Mouse (Mus musculus) forebrain, embryonic 12.5 days (tissue): ENCODE results near the gene Rnpepl1. TPM values are rescaled to one million over a fixed set of nuclear protein-coding genes. Genes with fewer than 3 reads are reported as not detected.

ENCODE experiments used
- ATAC-seq: fragments of 200-750 bp; cut with Nextera tagmentation; 2 replicates; pipeline ENCODE4 v1.8.0; 2017; ENCODE audit warnings: moderate TSS enrichment; ENCODE audit not compliant: low FRiP score
- H3K27ac ChIP-seq: fragments of 300-500 bp; sonication (generic); 2 replicates; pipeline ENCODE4 v1.5.1; 2016; ENCODE audit warnings: mild to moderate bottlenecking
- H3K27me3 ChIP-seq: fragments of 300-500 bp; sonication (generic); 2 replicates; pipeline ENCODE4 v1.6.1; 2016; ENCODE audit warnings: mild to moderate bottlenecking
- H3K36me3 ChIP-seq: fragments of 300-500 bp; sonication (generic); replicated peaks from 2 replicates; pipeline ENCODE4 v1.6.1; 2016; ENCODE audit warnings: mild to moderate bottlenecking
- H3K4me1 ChIP-seq: fragments of 300-500 bp; sonication (generic); 2 replicates; pipeline ENCODE4 v1.6.1; 2016
- H3K4me2 ChIP-seq: fragments of 300-500 bp; sonication (generic); 2 replicates; pipeline ENCODE4 v1.6.1; 2016; ENCODE audit warnings: mild to moderate bottlenecking, moderate library complexity
- H3K4me3 ChIP-seq: fragments of 300-500 bp; sonication (generic); replicated peaks from 2 replicates; pipeline ENCODE4 v1.5.1; 2016; ENCODE audit warnings: mild to moderate bottlenecking
- H3K9ac ChIP-seq: fragments of 300-500 bp; sonication (generic); 2 replicates; pipeline ENCODE4 v1.6.1; 2016; ENCODE audit warnings: mild to moderate bottlenecking
- H3K9me3 ChIP-seq: fragments of 300-500 bp; sonication (generic); 2 replicates; pipeline ENCODE4 v1.6.1; 2016
- WGBS: fragments of 180-500 bp; shearing (Covaris S2); methylation state at CpG from one replicate; pipeline ENCODE4 v1.1.7; 2016; 5-methylcytosine and 5-hydroxymethylcytosine counted together
- polyA plus RNA-seq: library from polyadenylated mRNA; unstranded; fragments of >200 nt; fragmentation: Nextera tagmentation; extraction: Ambion mirVana; gene quantifications from 2 replicates; pipeline ENCODE4 v1.2.1, GENCODE M21; 2016

Rnpepl1 gene
- 26.2 and 34.6 TPM in 2 replicates for polyA plus RNA-seq

DNA sequence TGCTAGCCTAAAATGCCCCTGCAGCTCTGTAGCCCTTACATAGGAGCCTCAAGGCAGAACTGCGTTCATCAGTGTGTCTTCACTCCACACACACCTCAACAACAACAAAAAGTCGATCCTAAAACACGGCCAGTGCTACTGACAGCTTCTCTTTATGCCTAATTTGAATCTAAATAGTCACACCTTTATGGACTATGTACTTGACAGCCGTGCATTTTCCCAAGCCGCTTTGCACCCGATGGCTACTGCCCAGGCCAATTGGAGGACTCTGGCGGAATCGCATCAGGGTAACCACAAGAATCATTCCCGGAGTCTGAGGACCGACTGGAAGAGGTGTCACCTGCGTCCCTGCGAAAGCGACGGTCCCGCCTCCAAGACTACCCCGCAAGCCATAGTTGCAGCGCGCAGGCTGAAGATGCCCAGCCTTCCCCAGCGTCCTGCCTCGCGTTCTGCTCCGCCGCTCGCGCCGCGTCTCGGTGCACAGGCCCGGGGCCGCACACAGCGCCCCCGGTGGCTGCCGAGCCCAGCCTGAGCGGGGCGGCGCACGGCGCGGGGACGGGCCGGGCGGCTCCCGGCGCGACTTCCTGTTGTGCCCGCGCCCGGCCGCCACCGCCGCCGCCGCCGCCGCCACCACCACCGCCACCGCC lies at the start of gene Rnpepl1:
Gene Rnpepl1, plus strand, starts transcription at position 545 of the 647 bp plus-strand sequence.
- Histone ChIP-seq H3K9me3 (no peaks in the 10 kb centered on the region), H3K4me1 (peaks cover 47% of the 10 kb centered on the region), H3K9ac (peak within 1 kb of the TSS; percentile 95), H3K27me3 (peaks cover 10% of the 10 kb centered on the region), H3K36me3 (peaks cover 17% of the 10 kb centered on the region), H3K4me3 (peak within 1 kb of the TSS; percentile 87), H3K27ac (peak within 1 kb of the TSS; percentile 91), H3K4me2 (peak within 1 kb of the TSS; percentile 96)
- peak; percentile 78 for ATAC-seq
- WGBS = under 1% methylated on average over 28 of the region's 57 CpGs

DNA sequence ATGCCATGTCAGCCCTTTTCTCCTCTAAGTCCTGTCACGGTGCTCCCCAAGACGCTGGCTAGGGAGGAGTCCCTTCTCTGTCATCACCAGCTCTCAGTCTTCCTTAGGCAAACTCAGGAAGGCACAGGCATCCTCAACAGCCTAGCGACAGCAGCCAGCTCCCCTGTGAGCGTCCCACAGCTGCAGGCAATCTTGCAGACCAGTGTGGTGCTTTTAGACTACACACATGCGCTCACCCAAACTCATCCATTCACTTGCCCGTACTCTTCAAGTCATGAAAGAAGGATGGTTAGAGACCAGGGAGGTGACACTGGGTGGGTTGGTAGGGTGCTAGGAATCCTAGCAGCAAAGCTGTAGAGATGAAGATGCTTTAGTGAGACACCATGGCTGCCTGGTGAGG lies 49.1 kb upstream of the Rnpepl1 start:
- 74% methylated on average over 6 of the region's 6 CpGs for WGBS
- Histone ChIP-seq H3K9ac (no peak overlapping the region), H3K4me3 (no peak overlapping the region), H3K27ac (0 out of 2 replicates have a peak overlapping the region, but pooled peaks have one; percentile 43), H3K36me3 (peaks cover 44% of the 10 kb centered on the region), H3K27me3 (no peaks in the 10 kb centered on the region), H3K9me3 (no peaks in the 10 kb centered on the region), H3K4me2 (no peak overlapping the region), H3K4me1 (peaks cover 13% of the 10 kb centered on the region)
- no peak; the same call in 1 of the 2 replicates for ATAC-seq

DNA sequence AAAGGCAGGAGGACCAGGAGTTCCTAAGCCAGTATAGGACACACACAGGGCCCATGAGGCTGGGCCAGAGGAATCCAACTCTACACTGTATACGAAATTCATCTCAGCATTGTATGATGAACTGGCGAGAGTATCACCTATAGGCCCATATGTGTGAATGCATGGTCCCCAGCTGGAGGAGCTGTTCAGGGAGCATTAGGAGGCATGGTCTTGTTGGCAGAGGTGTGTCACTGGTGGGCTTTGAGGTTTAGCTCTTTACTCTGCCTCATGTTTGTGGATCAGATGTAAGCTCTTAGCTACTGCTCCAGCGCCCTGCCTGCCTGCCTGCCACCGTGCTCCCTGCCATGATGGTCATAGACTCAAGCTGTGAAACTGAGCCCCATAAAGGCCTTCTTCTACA lies 47.3 kb upstream of the Rnpepl1 start:
- peaks cover 14% of the 10 kb centered on the region for H3K4me1 ChIP-seq
- WGBS = 86% methylated on average over 4 of the region's 4 CpGs
- H3K27ac ChIP-seq = no peak overlapping the region
- no peak overlapping the region for H3K4me2 ChIP-seq
- H3K4me3 ChIP-seq = no peak overlapping the region
- no peak for ATAC-seq
- no peaks in the 10 kb centered on the region for H3K9me3 ChIP-seq
- no peaks in the 10 kb centered on the region for H3K27me3 ChIP-seq
- H3K9ac ChIP-seq = no peak overlapping the region
- peaks cover 26% of the 10 kb centered on the region for H3K36me3 ChIP-seq

DNA sequence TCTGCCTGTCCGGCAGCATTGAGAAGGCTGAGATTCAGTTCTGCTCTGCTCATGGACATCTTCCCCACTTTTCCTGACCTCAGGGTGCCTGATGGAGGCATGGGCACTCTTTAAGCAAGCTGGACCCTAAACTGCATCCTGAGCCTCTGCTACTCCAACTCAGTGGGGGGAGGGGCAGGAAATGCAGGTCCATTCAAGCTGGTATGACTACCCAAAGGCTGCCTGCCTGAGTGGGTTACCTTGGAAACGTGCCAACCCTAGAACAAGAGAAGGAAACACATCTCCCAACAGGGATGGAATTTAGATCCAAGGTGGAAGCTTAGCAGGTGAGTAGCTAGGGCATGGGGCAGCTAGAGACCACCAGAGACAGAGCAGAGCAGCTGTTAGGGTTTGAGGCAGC lies 44.4 kb upstream of the Rnpepl1 start:
- Histone ChIP-seq H3K4me3 (no peak overlapping the region), H3K27me3 (no peaks in the 10 kb centered on the region), H3K4me2 (no peak overlapping the region), H3K9ac (no peak overlapping the region), H3K27ac (no peak overlapping the region), H3K36me3 (no peaks in the 10 kb centered on the region), H3K4me1 (peaks cover 11% of the 10 kb centered on the region), H3K9me3 (no peaks in the 10 kb centered on the region)
- WGBS = 75% methylated on average over 2 of the region's 2 CpGs
- no peak for ATAC-seq

GRCm38 (mm10) chr1:92869985-92870384 lies 40.6 kb upstream of the Rnpepl1 start:
- H3K4me2 ChIP-seq = no peak overlapping the region
- no peak overlapping the region for H3K9ac ChIP-seq
- H3K36me3 ChIP-seq = no peaks in the 10 kb centered on the region
- no peaks in the 10 kb centered on the region for H3K9me3 ChIP-seq
- H3K4me3 ChIP-seq = no peak overlapping the region
- H3K4me1 ChIP-seq = peaks cover 11% of the 10 kb centered on the region
- no peak overlapping the region for H3K27ac ChIP-seq
- H3K27me3 ChIP-seq = 0 out of 2 replicates have a peak, but pooled peaks cover 3% of the 10 kb centered on the region
- no peak for ATAC-seq
- WGBS = 90% methylated on average over 2 of the region's 2 CpGs

GRCm38 (mm10) chr1:92872666-92873065 lies 37.9 kb upstream of the Rnpepl1 start:
- 88% methylated on average over 7 of the region's 7 CpGs for whole genome bisulfite sequencing
- no peak for ATAC-seq
- Histone ChIP-seq H3K4me3 (no peak overlapping the region), H3K9ac (no peak overlapping the region), H3K4me2 (no peak overlapping the region), H3K4me1 (no peaks in the 10 kb centered on the region), H3K9me3 (no peaks in the 10 kb centered on the region), H3K36me3 (no peaks in the 10 kb centered on the region), H3K27me3 (0 out of 2 replicates have a peak, but pooled peaks cover 3% of the 10 kb centered on the region), H3K27ac (no peak overlapping the region)

- no peaks in the 10 kb centered on the region for H3K4me1 ChIP-seq
- no peaks in the 10 kb centered on the region for H3K9me3 ChIP-seq
- 0 out of 2 replicates have a peak, but pooled peaks cover 3% of the 10 kb centered on the region for H3K27me3 ChIP-seq
- no peak overlapping the region for H3K4me3 ChIP-seq
- H3K27ac ChIP-seq = no peak overlapping the region
- H3K9ac ChIP-seq = no peak overlapping the region
- ATAC-seq = no peak
- H3K36me3 ChIP-seq = no peaks in the 10 kb centered on the region
- no peak overlapping the region for H3K4me2 ChIP-seq
- WGBS = 58% methylated on average over 3 of the region's 3 CpGs
Observed at GRCm38 (mm10) chr1:92874011-92874410, 36.6 kb upstream of the Rnpepl1 start.

DNA sequence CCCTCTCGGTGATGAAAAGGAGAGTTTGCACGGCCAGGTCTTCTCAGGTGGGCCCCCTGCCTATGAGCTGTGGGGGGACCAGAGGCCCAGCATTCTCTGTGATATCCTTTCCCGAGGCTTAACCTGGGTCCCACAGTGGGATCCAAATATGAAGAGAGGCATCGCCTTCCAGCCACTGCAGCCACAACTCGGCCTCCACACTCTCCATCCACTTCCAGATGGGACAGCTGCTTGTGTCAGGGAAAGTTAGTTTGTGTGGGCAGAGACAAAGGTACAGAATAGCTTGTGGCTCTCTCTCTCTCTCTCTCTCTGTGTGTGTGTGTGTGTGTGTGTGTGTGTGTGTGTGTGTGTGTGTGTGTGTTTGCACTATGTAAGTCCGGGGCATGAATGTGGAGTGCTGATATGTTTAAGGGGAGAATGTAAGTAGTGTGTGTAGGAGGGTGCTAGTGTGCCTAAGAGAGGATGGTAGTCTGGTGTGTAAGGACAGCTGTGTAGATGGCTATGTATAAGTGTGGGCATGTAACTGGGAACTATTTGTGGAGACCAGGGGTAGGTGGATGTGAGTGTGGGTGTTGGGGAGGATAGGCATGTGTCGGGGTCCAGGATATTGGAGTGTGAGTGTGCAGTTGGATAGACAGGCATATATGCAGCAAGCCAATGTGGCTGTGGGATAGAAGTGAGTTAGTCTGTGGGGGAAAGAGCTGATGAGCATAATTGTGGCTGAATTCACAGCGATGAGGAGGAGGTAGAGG lies 35.0 kb upstream of the Rnpepl1 start:
- H3K9ac ChIP-seq = no peak overlapping the region
- H3K27ac ChIP-seq = no peak overlapping the region
- ATAC-seq = no peak
- 80% methylated on average over 8 of the region's 8 CpGs for WGBS
- H3K4me3 ChIP-seq = no peak overlapping the region
- H3K9me3 ChIP-seq = no peaks in the 10 kb centered on the region
- H3K4me1 ChIP-seq = no peaks in the 10 kb centered on the region
- no peaks in the 10 kb centered on the region for H3K36me3 ChIP-seq
- H3K27me3 ChIP-seq = 0 out of 2 replicates have a peak, but pooled peaks cover 3% of the 10 kb centered on the region
- no peak overlapping the region for H3K4me2 ChIP-seq

- Histone ChIP-seq H3K9ac (no peak overlapping the region), H3K4me1 (no peaks in the 10 kb centered on the region), H3K27me3 (no peaks in the 10 kb centered on the region), H3K4me2 (no peak overlapping the region), H3K4me3 (no peak overlapping the region), H3K9me3 (no peaks in the 10 kb centered on the region), H3K27ac (no peak overlapping the region), H3K36me3 (no peaks in the 10 kb centered on the region)
- WGBS = 65% methylated on average over 12 of the region's 12 CpGs
- no peak for ATAC-seq
Observed at GRCm38 (mm10) chr1:92877431-92877978, 33.1 kb upstream of the Rnpepl1 start.

- no peaks in the 10 kb centered on the region for H3K4me1 ChIP-seq
- no peak overlapping the region for H3K4me2 ChIP-seq
- no peak for ATAC-seq
- H3K27ac ChIP-seq = no peak overlapping the region
- H3K9me3 ChIP-seq = no peaks in the 10 kb centered on the region
- 92% methylated on average over 13 of the region's 13 CpGs for WGBS
- H3K36me3 ChIP-seq = no peaks in the 10 kb centered on the region
- no peaks in the 10 kb centered on the region for H3K27me3 ChIP-seq
- H3K9ac ChIP-seq = no peak overlapping the region
- no peak overlapping the region for H3K4me3 ChIP-seq
Observed at GRCm38 (mm10) chr1:92878066-92878741, 32.4 kb upstream of the Rnpepl1 start.

DNA sequence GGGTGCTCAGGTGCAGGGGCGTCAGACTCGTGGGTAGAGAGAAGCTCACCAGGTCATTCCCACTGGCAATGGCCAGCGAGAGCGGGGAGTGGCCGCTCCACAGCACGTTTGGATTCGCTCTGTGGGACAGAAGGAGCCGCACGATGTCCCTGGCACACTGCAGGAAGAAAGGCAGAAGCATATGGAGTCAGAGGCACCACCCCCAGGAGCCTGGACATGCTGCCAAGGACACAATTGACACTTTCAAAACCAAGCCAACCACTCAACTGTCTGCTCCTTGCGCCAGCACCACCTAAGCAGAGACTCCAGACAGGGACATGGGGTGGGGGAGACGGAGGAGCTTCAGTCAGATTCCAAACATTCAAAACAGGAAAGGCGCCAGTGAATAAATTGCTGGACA lies 31.3 kb upstream of the Rnpepl1 start:
- ATAC-seq = no peak
- no peak overlapping the region for H3K9ac ChIP-seq
- 94% methylated on average over 12 of the region's 12 CpGs for WGBS

GRCm38 (mm10) chr1:92880101-92880500 lies 30.5 kb upstream of the Rnpepl1 start:
- no peaks in the 10 kb centered on the region for H3K4me1 ChIP-seq
- no peak overlapping the region for H3K27ac ChIP-seq
- 86% methylated on average over 5 of the region's 5 CpGs for WGBS

More for the DNA sequence above, 31.3 kb upstream of the Rnpepl1 start:
- Histone ChIP-seq H3K4me2 (no peak overlapping the region), H3K4me3 (no peak overlapping the region), H3K36me3 (no peaks in the 10 kb centered on the region), H3K27ac (no peak overlapping the region), H3K4me1 (no peaks in the 10 kb centered on the region), H3K27me3 (0 out of 2 replicates have a peak, but pooled peaks cover 3% of the 10 kb centered on the region), H3K9me3 (no peaks in the 10 kb centered on the region)

More at GRCm38 (mm10) chr1:92880101-92880500, 30.5 kb upstream of the Rnpepl1 start:
- no peaks in the 10 kb centered on the region for H3K36me3 ChIP-seq
- H3K4me3 ChIP-seq = no peak overlapping the region
- H3K9me3 ChIP-seq = no peaks in the 10 kb centered on the region
- H3K27me3 ChIP-seq = 0 out of 2 replicates have a peak, but pooled peaks cover 3% of the 10 kb centered on the region
- ATAC-seq = no peak
- no peak overlapping the region for H3K9ac ChIP-seq
- H3K4me2 ChIP-seq = no peak overlapping the region
